Mouse (Mus musculus) urinary bladder, postnatal 25 days (tissue): ENCODE data around the gene Xbp1.
"Not testable (repeated sequence)": the region's sequence is repeated elsewhere in the genome, so short reads cannot be mapped to it uniquely, and the experiment has no call there.

Source experiments
- DNase-seq: peaks from one replicate; pipeline ENCODE4 v3.0.0; 2022; ENCODE audit warnings: low spot score

Xbp1 gene

GRCm38 (mm10) chr11:5520412-5521265 is at the start of gene Xbp1:
Xbp1 (plus strand) TSS chr11:5520659.
- peak; percentile 97 for DNase-seq

GRCm38 (mm10) chr11:5474130-5474529 is 46.3 kb upstream of the Xbp1 start:
- peak; percentile 53 for DNase-seq

- not testable (repeated sequence) for DNase-seq
Observed at GRCm38 (mm10) chr11:5475556-5476118, 44.8 kb upstream of the Xbp1 start.

GRCm38 (mm10) chr11:5476806-5477205 is 43.7 kb upstream of the Xbp1 start:
- no peak for DNase-seq

- DNase-seq, result no peak
Observed at GRCm38 (mm10) chr11:5478193-5478592, 42.3 kb upstream of the Xbp1 start.

- no peak for DNase-seq
Observed at GRCm38 (mm10) chr11:5478831-5479230, 41.6 kb upstream of the Xbp1 start.

GRCm38 (mm10) chr11:5482581-5482980 is 37.9 kb upstream of the Xbp1 start:
- no peak for DNase-seq

GRCm38 (mm10) chr11:5485193-5486011 is 35.1 kb upstream of the Xbp1 start:
- peak; percentile 68 for DNase-seq

GRCm38 (mm10) chr11:5489433-5489832 is 31.0 kb upstream of the Xbp1 start:
- not testable (repeated sequence) for DNase-seq

GRCm38 (mm10) chr11:5490989-5491656 is 29.3 kb upstream of the Xbp1 start:
- DNase-seq, result no peak

- DNase-seq, result no peak
Observed at GRCm38 (mm10) chr11:5491912-5492311, 28.5 kb upstream of the Xbp1 start.

GRCm38 (mm10) chr11:5493869-5494268 is 26.6 kb upstream of the Xbp1 start:
- DNase-seq, result no peak

- DNase-seq, result no peak
Observed at GRCm38 (mm10) chr11:5495286-5495832, 25.1 kb upstream of the Xbp1 start.

GRCm38 (mm10) chr11:5495906-5496305 is 24.6 kb upstream of the Xbp1 start:
- DNase-seq, result no peak

GRCm38 (mm10) chr11:5496559-5497248 is 23.8 kb upstream of the Xbp1 start:
- no peak for DNase-seq

GRCm38 (mm10) chr11:5498422-5498821 is 22.0 kb upstream of the Xbp1 start:
- DNase-seq, result no peak

GRCm38 (mm10) chr11:5498931-5499661 is 21.4 kb upstream of the Xbp1 start:
- DNase-seq, result no peak

GRCm38 (mm10) chr11:5499961-5500644 is 20.4 kb upstream of the Xbp1 start:
- no peak for DNase-seq

- no peak for DNase-seq
Observed at GRCm38 (mm10) chr11:5500903-5501741, 19.3 kb upstream of the Xbp1 start.
